Comparison of ENCODE assay signal across 18 mouse cellular contexts in genomic region chr17:50197572-50197971, GRCm38 (mm10).
"Had no signal": no experiment of that assay in that cellular context is flagged by ENCODE, and none has a peak within 500 bp of the region (broad histone marks: within the 10 kb centered on the region; RNA-seq: fewer than 3 reads in every experiment).

No protein-coding gene starts in this region.

- H3K27ac ChIP-seq: liver, embryonic 15.5 days; lung, embryonic 15.5 days; macrophage; midbrain, embryonic 13.5 days; midbrain, embryonic 15.5 days; neural tube, embryonic 12.5 days; stomach, embryonic 15.5 days; stomach, postnatal 0 days had no signal

- H3K36me3 ChIP-seq: liver, embryonic 15.5 days; lung, embryonic 15.5 days; midbrain, embryonic 13.5 days; midbrain, embryonic 15.5 days; neural tube, embryonic 12.5 days; stomach, embryonic 15.5 days had no signal

- H3K4me2 ChIP-seq: liver, embryonic 15.5 days; lung, embryonic 15.5 days; midbrain, embryonic 13.5 days; midbrain, embryonic 15.5 days; neural tube, embryonic 12.5 days; stomach, embryonic 15.5 days had no signal

- H3K9ac ChIP-seq: liver, embryonic 15.5 days; liver, postnatal 0 days; lung, embryonic 15.5 days; midbrain, embryonic 13.5 days; midbrain, embryonic 15.5 days; neural tube, embryonic 12.5 days; stomach, embryonic 15.5 days had no signal

- H3K9me3 ChIP-seq: liver, embryonic 15.5 days; lung, embryonic 15.5 days; megakaryocyte, embryonic 14.5 days; midbrain, embryonic 13.5 days; midbrain, embryonic 15.5 days; neural tube, embryonic 12.5 days; stomach, embryonic 15.5 days had no signal

- H3K4me3 ChIP-seq: liver, embryonic 15.5 days; lung, embryonic 15.5 days; megakaryocyte, embryonic 14.5 days; midbrain, embryonic 13.5 days; midbrain, embryonic 15.5 days; myocyte; neural tube, embryonic 12.5 days; stomach, embryonic 15.5 days had no signal

- H3K4me1 ChIP-seq: liver, embryonic 15.5 days; stomach, embryonic 15.5 days had no signal

- H3K27me3 ChIP-seq: stomach, embryonic 15.5 days had no signal

- ATAC-seq: liver, postnatal 0 days; lung, postnatal 0 days; midbrain, embryonic 13.5 days; midbrain, embryonic 15.5 days had no signal

- DNase-seq: liver, postnatal 0 days; lung, adult 2 months; lung, postnatal 14 days; lung, postnatal 36 days; right cerebral cortex, postnatal 14 days; thymus, adult 2 months; thymus, postnatal 36 days had no signal
